Mouse (Mus musculus) cerebellum, postnatal 10 days (tissue): ENCODE results near the gene Sh3rf1.

Experiments
- DNase-seq, 2 experiments: peaks; one replicate each; pipeline ENCODE4 v3.0.0; 2021; ENCODE audit warnings: mixed read lengths in 2 of 2

Sh3rf1 gene

GRCm38 (mm10) chr8:61224380-61225092 is 864 bp downstream of the Sh3rf1 start:
- DNase-seq: peak; percentile 57 to 64

- peak in 1 of 2 experiments; percentile 9 for DNase-seq
Measured at GRCm38 (mm10) chr8:61225581-61226395, 2.1 kb downstream of the Sh3rf1 start.

DNA sequence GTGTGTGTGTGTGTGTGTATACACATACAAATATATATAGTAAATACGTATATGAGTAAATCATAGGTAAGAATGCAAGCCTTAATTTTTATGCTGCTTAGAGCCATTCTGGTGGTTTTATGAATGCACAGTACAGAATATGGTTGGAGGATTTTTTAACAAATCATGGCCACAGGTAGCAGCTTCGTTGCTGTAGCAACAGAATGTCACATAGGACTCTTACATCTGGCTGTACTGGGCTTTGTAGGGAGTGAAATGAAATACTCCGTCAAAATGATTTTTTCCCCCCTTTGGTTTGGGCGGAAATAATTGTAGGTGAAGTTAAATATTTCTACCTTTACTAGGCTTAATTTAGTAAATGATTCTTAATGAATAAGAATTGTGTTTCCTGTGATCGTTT is 3.0 kb downstream of the Sh3rf1 start:
- no peak for DNase-seq

DNA sequence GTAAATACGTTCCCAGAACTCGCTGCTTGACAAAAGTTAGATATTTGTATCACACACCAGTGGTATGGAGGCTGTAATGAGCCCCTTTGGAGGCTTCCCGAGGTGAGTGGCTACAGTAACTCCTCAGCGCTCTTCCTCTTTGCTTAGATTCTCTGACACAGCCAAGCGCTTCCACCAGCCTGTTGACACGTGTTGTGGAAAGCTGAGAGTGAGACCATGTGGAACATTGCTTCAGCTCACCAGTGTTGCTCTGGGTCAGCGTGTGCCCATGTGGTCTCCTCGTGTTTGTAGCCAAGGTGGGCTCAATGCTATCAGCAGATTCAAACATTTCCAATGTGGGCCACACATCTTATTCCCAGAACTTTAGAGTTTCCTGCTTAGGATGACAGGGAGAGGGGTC is 5.0 kb downstream of the Sh3rf1 start:
- DNase-seq: no peak

GRCm38 (mm10) chr8:61229511-61230195 is 6.0 kb downstream of the Sh3rf1 start:
- DNase-seq: no peak

- no peak for DNase-seq
Measured at GRCm38 (mm10) chr8:61230881-61231755, 7.4 kb downstream of the Sh3rf1 start.

- DNase-seq: no peak
Measured at GRCm38 (mm10) chr8:61235499-61235898, 11.8 kb downstream of the Sh3rf1 start.

DNA sequence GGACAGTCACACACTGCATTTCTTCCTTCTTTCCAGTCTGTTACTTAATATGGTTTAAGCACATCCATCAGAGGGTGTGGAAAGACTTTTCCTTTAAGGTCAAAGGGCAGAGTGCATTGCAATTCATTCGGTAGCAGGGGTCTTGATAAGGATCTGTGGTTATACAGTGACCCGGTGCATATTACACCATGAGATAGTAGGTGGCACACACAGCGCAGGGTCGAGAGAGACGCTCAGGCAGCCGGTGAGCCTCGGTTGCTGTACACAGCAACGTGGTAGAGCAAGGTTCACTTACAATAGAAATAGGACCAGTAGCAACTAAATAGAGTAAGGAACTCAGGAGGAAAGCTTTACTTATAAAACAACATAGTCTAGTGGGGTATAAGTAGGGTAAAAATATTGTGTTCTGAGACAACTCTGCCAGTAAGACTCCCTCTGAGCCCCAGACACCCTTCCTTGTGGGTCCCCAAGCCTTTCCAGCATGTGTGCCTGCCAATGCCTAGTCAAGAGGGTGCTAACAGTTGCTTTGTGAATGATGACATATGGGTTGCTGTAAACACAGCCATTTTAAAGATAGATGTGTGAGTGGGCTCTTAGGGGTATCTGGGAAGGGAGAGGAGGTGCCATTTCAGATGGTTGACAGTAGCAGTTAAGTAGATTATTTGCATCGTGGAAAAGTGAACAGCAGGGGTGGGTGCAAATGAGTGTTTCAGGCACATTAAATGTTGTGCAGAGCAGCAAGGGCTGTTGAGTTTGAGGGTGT is 13.0 kb downstream of the Sh3rf1 start:
- no peak for DNase-seq

GRCm38 (mm10) chr8:61239576-61239975 is 15.9 kb downstream of the Sh3rf1 start:
- DNase-seq: no peak

GRCm38 (mm10) chr8:61241229-61241628 is 17.6 kb downstream of the Sh3rf1 start:
- DNase-seq: no peak

DNA sequence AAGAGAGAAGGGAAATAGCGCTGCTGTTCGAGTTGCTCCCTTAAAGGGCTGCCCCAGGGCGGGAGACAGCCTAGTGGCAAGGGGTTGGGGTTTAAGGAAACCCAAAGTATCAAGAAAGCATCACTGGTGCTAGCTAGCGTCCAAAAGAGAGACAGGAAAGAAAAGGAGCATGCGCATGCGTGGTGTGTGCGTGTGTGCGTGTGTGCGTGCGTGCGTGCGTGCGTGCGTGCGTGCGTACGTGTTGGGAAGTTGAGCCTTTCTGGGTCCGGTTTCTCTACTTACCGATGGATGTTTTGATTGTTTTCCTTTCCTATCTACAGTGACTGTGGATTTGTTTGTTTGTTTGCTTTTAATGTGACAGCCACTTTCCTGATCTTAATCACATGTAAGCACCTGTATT is 19.2 kb downstream of the Sh3rf1 start:
- DNase-seq: no peak

DNA sequence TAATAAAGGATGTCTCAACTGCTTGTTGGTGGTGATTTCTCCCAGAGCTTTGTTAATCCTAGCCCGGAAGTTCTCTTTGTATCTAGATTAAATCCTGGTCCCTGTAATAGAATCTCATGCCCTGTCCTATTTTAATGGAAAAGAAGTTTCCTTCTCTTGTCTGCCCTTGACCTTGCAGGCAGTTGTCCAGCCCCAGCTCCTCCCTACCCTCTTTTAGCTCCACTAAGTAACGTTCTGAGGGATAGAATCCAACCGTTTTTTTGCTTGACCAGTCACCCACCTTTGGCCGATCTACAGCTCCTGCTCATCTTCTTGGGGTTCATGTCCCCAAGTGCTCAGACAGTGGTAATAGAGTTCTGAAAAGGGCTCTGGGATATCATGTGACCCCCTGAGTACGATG is 19.8 kb downstream of the Sh3rf1 start:
- no peak for DNase-seq

GRCm38 (mm10) chr8:61244157-61244556 is 20.5 kb downstream of the Sh3rf1 start:
- DNase-seq: no peak

DNA sequence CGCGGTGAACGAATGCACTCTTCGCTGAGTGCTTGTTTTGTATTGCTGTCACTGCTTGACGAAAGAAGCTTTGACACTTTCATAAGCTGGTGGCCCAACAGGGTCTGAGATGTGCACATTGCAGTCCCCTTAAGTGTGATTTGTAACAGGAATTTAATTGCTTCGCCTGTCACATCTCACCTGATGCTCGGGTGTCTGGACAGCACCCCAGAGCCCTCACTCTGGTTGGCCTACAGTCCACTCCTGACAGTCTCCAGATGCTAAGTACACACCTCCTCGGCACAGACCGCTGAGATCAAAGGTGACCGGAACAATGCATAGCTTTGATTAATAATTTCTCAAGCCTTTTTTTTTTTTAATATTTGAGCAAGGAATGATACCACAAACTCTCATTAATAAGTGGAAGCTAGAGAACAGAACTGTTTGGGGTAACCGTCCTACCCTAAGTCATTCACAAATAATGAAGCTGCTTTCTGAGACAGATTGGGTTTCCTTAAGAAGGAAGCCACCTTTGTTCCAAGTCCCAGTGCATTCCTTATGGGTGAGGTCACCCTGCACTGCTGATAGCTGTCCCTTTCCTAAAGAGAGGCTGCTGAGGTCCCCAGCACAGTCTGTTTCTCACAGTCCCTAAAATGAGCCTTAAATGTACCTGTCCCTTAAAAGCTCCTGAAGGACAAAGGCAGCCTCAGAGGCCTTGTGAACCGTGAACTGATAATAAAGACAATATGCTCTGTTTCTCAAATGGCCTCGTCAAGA is 23.8 kb downstream of the Sh3rf1 start:
- DNase-seq: no peak

DNA sequence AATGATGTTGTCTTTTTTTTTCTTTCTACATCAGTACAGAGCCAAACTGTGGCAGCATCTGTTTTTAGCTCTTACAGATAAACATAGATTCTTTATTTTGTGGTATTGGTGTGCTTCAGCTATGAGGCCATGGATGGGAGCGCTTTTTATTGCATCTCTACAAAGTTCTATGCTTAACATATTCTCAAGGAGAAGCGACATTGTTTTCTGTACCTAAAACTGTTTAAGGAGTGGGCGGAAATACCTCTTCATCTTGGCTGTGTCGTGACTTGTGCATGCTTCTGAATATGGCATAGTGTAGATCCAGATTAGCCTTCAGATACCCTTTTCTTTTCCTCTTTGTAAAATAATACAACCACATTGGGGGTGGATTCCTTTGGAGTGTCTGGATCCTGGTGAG is 25.8 kb downstream of the Sh3rf1 start:
- DNase-seq: no peak

- DNase-seq: no peak
Measured at GRCm38 (mm10) chr8:61254196-61254595, 30.5 kb downstream of the Sh3rf1 start.

DNA sequence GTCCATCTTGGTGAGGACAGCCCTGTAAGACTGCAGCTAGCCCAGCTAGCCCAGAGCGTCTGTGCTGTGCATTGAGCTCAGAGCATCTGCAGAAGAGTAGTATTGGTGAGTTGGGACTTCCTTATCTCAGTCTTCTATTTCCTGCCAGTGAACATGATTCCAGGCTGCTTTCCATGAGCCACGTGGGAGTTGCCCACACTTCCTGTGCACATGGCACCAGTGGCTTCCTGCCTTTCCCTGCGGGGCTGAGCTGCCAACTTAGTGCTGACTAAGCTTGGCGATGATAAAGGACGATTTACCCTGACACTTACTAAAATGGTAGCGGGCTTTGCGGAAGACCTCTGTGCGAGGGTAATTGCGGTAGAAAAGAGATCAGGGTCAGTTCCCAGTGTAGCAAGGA is 35.2 kb downstream of the Sh3rf1 start:
- DNase-seq: peak; percentile 28 to 42

GRCm38 (mm10) chr8:61259526-61259925 is 35.9 kb downstream of the Sh3rf1 start:
- DNase-seq: peak; percentile 86 to 89

DNA sequence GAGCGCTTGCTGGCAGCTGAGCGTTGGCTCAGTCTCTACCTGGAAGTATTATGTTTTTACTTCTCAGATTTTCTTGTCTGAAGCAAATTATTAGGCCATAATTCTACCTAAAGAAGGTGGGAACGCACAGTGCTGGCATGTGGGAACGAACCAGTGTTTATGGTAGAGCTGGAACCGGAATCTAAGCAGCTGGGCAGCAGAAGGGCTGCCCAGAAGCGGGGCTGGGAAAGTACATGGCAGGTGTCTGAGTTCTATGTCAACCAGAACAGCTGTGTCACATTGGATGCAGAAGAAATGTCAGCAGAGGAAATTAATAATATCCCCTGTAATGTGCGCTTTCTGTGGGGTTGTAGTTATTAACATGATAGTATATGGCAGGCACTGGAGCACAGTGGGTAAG is 36.9 kb downstream of the Sh3rf1 start:
- DNase-seq: peak in 1 of 2 experiments; percentile 14

DNA sequence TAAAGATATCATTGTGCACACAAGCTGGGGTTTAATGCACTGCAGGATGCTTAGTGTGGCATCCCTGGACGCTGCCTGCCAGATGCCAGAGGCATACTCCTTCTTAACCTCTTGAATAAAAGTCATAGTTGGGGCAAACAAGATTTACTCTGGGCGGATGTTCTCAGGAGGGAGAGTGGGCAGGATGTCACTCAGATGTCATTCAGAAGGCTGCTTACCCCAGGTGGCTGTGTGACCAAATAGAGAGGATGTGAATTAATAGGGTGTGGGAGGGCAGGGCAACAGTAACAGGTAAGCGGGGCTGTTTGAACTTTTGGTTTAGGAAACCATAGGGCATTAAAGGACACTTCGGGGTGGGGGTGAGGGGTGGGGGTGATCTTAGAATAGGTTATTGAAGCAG is 37.7 kb downstream of the Sh3rf1 start:
- no peak for DNase-seq

DNA sequence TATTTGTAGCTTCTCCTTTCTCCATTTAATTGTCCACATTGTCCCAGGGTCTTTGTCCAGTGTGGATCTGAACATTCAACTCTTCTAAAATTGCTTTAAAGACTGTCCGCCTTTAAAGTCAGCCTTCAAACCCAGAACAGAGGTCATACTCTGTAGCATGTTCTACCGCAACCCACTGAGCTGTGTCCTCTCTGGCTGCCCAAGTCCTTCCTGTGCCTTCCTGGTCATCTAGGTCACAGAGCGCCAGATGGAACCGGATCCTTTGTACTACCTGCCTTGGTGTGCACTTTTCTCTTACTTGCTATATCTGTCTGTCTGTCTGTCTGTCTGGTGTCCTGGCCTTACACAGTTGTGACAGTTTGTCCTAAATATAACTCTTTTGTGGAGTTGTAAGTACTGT is 40.0 kb downstream of the Sh3rf1 start:
- no peak for DNase-seq
